Mouse (Mus musculus) Patski (cell line): Measurements from ENCODE around the gene Npas1. TPM values are rescaled to one million over a fixed set of nuclear protein-coding genes. Genes with fewer than 3 reads are reported as not detected.

ENCODE experiments used
- ATAC-seq: fragments of 100-300 bp; one replicate; pipeline ENCODE4 v1.8.0; 2021
- CTCF ChIA-PET: fragments of 350-600 bp; sonication (Branson Sonifier 250); formaldehyde crosslinking; loops from one replicate; lab custom pipeline; 2022; ENCODE audit warnings: inconsistent platforms; lab: Charles Lee
- POLR2A ChIA-PET: fragments of 350-600 bp; sonication (Branson Sonifier 250); formaldehyde crosslinking; loops from one replicate; lab custom pipeline; 2022; ENCODE audit warnings: antibody characterized with exemption, inconsistent platforms; lab: Charles Lee
- DNase-seq: peaks from one replicate; pipeline ENCODE4 v3.0.0-alpha.2; 2011; ENCODE audit warnings: low read depth, low spot score
- H3K27me3 ChIP-seq: fragments of 371-371 bp; one replicate; pipeline ENCODE4 v1.5.1; 2021
- CTCF ChIP-seq: fragments of 100-300 bp; IDR thresholded peaks from one replicate; pipeline ENCODE4 v1.5.1; 2021
- in situ Hi-C: fragments of 300-500 bp; cut with MboI; formaldehyde crosslinking; loops from 3 replicates; pipeline ENCODE4 v1.11.1; 2018; ENCODE audit warnings: low pct_unique_long_range_greater_than_20kb, mixed read lengths
- polyA plus RNA-seq: library from polyadenylated mRNA; unstranded; gene quantifications from one replicate; pipeline ENCODE4 v1.2.3, GENCODE M21; 2021

The Npas1 gene
- polyA plus RNA-seq, 1 experiment from 2014 or later: 0.67 TPM

DNA sequence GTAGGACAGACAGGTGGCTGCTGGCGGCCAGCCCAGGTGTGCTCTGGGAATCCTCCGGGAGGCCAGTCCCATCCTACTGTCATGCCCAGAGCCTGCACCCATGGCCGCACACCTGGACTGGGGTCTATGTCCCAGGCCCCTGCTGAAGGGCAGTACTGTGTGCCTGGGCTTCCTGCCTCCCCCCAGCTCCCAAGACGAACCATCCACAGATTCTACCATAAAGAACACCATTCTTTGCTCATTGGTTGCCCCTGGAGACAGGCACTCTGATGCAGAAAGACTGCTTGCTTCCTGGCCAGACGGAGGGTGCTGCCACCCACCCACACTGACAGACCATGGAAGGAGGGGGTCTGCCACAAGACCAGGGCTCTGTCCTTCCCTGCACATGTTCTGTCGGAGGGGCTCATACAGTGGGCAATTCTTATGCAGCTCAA lies 22.2 kb upstream of the Npas1 start:
- in situ Hi-C loops: no loop called here
- ChIA-PET CTCF (interaction anchor here (1.5 to 2.2 kb wide), 2 partner anchors 8 to 117 kb away, joined by 4 to 7 read pairs; no protein-coding TSS in a partner anchor), POLR2A (interaction anchor here (0.6 to 0.7 kb wide), 2 partner anchors 10 to 17 kb away, joined by 3 read pairs; no protein-coding TSS in a partner anchor)
- no peak for DNase-seq
- TF ChIP-seq CTCF: no peak
- no peak for ATAC-seq
- no peaks in the 10 kb centered on the region for H3K27me3 ChIP-seq

DNA sequence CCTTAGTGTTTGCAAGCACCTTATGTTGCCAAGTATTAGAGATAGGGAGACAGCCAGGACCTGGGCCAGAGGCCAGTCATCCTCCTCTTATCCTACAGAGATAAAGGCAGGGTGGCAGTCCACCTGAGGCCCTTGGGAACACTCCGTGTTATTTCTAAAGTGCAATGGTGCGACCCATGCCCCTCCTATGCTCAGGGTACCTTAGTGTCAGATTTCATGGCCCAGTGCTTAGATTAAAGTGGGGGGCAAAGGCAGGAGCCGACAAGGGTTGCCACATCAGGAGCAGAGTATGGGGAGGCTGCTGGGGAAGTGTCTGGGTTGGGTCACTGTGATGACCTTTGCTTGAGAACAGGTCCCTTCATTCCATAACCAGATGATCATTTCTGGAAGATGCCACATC lies 18.7 kb upstream of the Npas1 start:
- ChIA-PET CTCF (interaction anchor here (1.9 to 3.5 kb wide), 2 partner anchors 9 to 121 kb away, joined by 8 to 20 read pairs; no protein-coding TSS in a partner anchor), POLR2A (no interaction called here)
- no peak for TF ChIP-seq CTCF

DNA sequence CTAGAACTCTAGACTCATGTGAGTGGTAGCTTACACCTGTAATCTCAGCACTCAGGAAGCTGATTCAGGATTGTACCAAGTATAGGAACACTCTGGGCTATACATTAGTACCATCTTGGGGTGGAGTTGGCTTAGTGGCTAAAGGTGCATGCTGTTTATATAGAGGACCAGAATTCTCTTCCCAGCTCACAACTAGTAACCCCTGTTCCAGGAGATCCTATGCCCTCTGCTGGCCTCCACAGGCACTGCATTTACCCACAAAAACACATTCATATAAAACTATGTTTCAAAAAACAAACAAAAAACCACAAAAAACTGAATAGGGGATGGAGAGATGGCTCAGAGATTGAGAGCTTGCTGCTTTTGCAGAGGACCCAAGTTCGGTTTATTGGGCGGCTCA lies 15.8 kb upstream of the Npas1 start:
- H3K27me3 ChIP-seq: no peaks in the 10 kb centered on the region
- no peak for DNase-seq
- ATAC-seq: no peak
- ChIA-PET POLR2A (interaction anchor here (1.4 kb wide), 1 partner anchor 125 kb away, joined by 3 read pairs; no protein-coding TSS in a partner anchor), CTCF (interaction anchor here (0.6 to 3.5 kb wide), 22 partner anchors 9 to 221 kb away, joined by 3 to 20 read pairs (median 4); no protein-coding TSS in a partner anchor)
- TF ChIP-seq CTCF: peak; percentile 77
- in situ Hi-C loops: no loop called here

More for the DNA sequence above, 18.7 kb upstream of the Npas1 start:
- in situ Hi-C loops: no loop called here
- H3K27me3 ChIP-seq: no peaks in the 10 kb centered on the region
- DNase-seq (no peak), ATAC-seq (no peak)

DNA sequence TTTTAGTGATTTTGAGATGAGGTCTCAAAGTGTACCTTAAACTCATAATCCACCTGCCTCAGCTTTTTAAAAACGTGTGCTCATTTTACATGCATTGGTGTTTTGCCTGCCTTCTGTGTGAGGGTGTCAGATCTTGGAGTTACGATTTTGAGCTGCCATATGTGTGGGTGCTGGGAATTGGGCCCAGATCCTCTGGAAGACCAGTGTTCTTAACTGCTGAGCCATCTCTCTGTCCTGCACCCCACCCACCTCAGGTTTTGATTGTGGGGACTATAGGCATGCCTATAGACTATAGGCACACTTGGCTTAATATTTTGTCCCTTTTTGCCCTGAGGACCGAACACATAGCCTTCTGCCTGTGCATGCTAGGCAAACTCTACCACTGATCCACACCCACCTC lies 14.7 kb upstream of the Npas1 start:
- H3K27me3 ChIP-seq: no peaks in the 10 kb centered on the region
- TF ChIP-seq CTCF: no peak
- in situ Hi-C loops: no loop called here
- ChIA-PET POLR2A (no interaction called here), CTCF (interaction anchor here (0.9 to 3.1 kb wide), 19 partner anchors 8 to 130 kb away, joined by 3 to 17 read pairs (median 6); no protein-coding TSS in a partner anchor)
- ATAC-seq: no peak
- no peak for DNase-seq

DNA sequence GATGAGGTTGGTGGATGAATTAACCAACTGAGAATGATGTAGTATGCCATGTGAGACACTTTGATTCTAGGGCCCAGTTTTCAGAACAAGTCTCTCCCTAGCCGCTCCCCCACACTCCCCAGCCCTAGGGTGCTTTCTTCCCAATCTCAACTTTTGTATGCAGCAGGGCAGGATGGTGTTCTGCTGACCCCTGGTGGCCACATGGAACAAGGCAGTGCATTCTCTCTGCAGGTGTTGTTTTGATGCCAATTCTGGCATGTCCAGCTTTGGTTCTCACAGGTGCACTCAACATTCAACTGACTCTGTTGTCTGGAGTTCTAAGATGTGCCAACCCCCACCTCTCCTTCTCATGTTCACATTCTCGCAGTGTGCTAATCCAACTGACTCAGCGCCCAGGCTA lies 14.2 kb upstream of the Npas1 start:
- TF ChIP-seq CTCF: peak; percentile 92
- in situ Hi-C loops: no loop called here
- DNase-seq (no peak), ATAC-seq (peak; percentile 52)
- no peaks in the 10 kb centered on the region for H3K27me3 ChIP-seq
- ChIA-PET CTCF (interaction anchor here (0.9 to 3.1 kb wide), 15 partner anchors 9 to 131 kb away, joined by 3 to 17 read pairs (median 6); no protein-coding TSS in a partner anchor), POLR2A (no interaction called here)

DNA sequence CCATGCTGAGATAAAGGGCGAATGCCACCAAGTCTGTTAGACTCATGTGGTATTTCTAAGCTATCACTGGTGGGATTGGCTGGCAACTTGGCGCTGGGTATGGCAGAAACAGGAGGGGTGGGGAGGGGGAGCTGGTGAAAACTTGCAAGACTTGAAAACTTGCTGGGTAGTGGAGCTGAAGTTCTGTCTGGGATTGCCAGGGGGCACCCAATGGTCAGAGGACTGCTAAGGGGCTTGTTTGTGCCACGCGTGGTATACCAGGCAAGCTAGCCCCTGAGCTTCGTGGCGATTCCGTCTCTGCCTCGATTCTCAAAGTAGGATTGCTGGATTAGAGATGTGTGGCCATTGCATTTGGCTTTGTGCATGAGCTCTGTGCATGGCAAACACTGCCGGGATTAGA lies 12.4 kb upstream of the Npas1 start:
- POLR2A ChIA-PET: interaction anchor here (0.7 kb wide), 1 partner anchor 10 kb away, joined by 3 read pairs; no protein-coding TSS in a partner anchor
- peak; percentile 64 for ATAC-seq
- in situ Hi-C loops: no loop called here
- CTCF ChIA-PET: interaction anchor here (0.7 to 3.2 kb wide), 14 partner anchors 10 to 134 kb away, joined by 3 to 25 read pairs (median 5); partner anchors contain the start of gene Sae1
- H3K27me3 ChIP-seq: no peaks in the 10 kb centered on the region
- peak; percentile 79 for TF ChIP-seq CTCF
- DNase-seq: no peak

DNA sequence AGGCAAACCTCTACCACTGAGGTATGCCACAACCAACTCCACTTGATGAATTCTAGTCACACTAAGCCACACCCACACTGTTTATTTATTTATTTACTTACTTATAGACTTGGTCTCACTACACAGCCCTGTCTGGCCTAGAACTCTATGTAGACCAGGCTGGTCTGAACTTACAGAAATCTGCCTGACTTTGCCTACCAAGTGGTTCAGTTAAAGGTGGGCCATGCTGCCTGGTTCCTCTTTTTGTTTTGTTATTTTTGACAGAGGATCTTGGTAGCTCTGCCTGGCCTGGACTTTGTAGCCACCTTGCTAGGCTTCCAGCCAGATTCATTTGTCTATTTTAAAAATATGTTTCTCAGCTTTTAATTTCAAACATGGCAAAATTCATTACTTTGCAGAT lies 11.3 kb upstream of the Npas1 start:
- in situ Hi-C loops: no loop called here
- no peak for TF ChIP-seq CTCF
- no peak for DNase-seq
- CTCF ChIA-PET: interaction anchor here (1.0 to 3.2 kb wide), 7 partner anchors 9 to 129 kb away, joined by 3 to 25 read pairs (median 5); partner anchors contain the start of gene Sae1
- ATAC-seq: no peak
- no peaks in the 10 kb centered on the region for H3K27me3 ChIP-seq
- POLR2A ChIA-PET: interaction anchor here (0.5 to 1.3 kb wide), 3 partner anchors 14 to 113 kb away, joined by 3 to 4 read pairs (median 3); no protein-coding TSS in a partner anchor

DNA sequence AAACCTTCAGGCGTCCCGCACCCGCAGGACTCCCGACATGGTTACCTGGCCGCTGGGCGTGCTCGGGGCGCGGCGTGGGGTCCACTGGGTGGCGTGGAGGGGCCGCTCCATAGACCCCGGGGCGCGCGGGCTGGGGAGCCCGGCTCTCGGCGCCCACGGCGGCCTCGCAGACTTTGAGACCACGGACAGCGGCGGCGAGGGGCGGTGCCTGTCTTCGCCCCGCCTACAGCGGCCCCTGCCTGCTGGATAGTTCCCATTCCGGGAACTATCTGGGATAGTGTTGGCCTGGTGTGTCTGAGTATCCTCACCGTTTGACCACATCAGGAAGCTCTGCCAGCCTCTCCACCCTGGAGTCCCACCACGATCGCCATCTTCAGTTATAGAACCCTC lies 933 bp downstream of the Npas1 start:
- no peak for TF ChIP-seq CTCF
- CTCF ChIA-PET: no interaction called here
- ATAC-seq (no peak), DNase-seq (no peak)
- POLR2A ChIA-PET: no interaction called here
- peaks cover 17% of the 10 kb centered on the region for H3K27me3 ChIP-seq
- in situ Hi-C loops: no loop called here

DNA sequence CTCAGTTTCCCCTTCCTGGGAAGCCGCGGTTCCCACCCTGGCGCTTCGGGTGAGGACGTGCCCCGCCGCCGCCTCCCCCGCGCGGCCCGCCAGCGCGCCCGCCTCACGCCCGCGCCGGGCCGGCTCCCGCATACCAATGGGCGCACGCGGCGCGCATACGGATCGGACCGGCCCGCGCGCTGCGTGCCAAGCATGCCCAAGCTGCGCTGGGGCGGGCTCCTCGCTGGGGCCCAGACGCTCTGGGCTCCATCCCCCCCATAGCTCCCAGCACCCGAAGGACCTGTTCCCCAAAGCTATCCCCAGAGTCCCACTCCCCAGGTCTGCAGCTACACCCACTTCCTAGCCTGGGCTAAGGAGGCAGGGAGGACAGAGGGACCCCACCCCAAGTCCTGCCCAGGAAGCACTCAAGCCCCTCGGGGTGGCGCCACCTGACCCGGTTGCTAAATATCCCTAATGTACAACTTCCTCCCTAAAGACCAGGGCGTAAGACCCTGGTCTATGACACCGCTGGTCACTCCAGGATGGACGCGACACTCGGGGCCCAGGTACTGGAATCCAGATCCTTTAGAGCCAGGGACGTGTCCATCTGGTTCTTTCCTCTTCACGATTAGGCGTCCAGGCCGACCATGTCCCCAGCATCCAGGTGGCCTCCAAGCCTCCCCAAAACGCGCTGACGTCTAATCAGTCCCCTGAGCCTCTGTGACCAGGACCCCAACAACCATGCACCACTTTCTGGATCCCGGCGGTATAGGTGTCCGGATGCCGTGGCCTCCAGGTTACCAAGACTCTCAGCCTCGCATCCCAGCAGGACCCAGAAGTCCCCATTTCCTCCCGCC lies 1.5 kb downstream of the Npas1 start:
- H3K27me3 ChIP-seq: peaks cover 17% of the 10 kb centered on the region
- POLR2A ChIA-PET: no interaction called here
- DNase-seq (no peak), ATAC-seq (no peak)
- in situ Hi-C loops: no loop called here
- TF ChIP-seq CTCF: no peak
- CTCF ChIA-PET: interaction anchor here (1.0 kb wide), 1 partner anchor 14 kb away, joined by 3 read pairs; no protein-coding TSS in a partner anchor

DNA sequence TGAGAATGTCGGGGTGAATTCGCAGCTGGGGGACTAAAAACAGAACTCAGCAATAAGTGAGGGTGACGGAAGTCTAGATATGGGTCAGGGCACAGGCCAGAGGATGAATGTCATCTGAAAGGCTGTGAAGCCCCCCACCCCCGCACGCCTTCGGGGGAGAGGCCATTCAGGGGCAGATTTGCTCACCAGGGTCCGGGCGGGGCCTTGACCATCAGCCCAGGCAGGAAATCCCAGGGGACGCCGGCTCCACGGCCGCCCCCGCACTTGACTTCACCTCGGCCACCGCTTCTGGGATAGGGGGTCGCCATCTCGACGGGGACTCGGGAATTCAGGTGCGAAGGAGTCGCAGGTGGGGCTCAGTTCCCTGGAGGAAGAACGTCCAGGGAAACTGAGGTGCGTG lies 2.2 kb downstream of the Npas1 start:
- CTCF ChIA-PET: interaction anchor here (1.0 kb wide), 1 partner anchor 15 kb away, joined by 3 read pairs; no protein-coding TSS in a partner anchor
- ATAC-seq (no peak), DNase-seq (no peak)
- POLR2A ChIA-PET: no interaction called here
- in situ Hi-C loops: no loop called here
- TF ChIP-seq CTCF: no peak
- peaks cover 17% of the 10 kb centered on the region for H3K27me3 ChIP-seq
